15 mouse cellular contexts compared by ENCODE assay signal in the genomic region with DNA sequence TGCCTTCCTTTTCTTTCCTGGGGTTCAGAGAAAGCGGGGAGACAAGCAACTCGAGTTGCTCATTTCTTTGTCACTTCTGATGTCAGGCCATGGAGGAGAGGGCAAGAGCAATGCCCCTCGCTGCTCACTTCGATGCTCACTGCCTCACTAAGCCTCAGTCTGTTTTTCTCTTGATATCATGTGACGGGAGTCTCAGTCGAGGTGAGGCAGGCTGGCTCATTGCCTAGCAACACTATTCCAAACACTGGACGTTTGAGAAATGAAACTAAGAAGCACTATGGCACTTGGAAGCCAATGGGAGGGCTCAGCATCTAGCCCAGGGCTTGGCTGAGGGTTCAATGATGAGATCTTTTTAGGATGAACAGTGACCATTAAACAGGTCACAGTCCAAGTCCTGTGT.
DNase-seq lines count a peak whose midpoint lies in the region; ATAC-seq and TF ChIP-seq lines count a peak whose summit lies in the region.
"Had no signal": no experiment of that assay in that cellular context is flagged by ENCODE, and none has a peak within 500 bp of the region (broad histone marks: within the 10 kb centered on the region; RNA-seq: fewer than 3 reads in every experiment).

No protein-coding gene starts in this region.

- H3K4me1 ChIP-seq in intestine, embryonic 16.5 days (ENCODE audit: control insufficient read depth, insufficient read depth, low read length) = peaks cover 10% of the 10 kb centered on the region; the same call in 1 of the 2 replicates
- no peaks in the 10 kb centered on the region for H3K4me1 ChIP-seq in intestine, embryonic 15.5 days (replicated peaks)
- H3K4me1 ChIP-seq in neural tube, embryonic 14.5 days (ENCODE audit: control insufficient read depth, insufficient read depth, low read length) = no peaks in the 10 kb centered on the region
- no peaks in the 10 kb centered on the region for H3K4me1 ChIP-seq in neural tube, embryonic 15.5 days
- H3K4me1 ChIP-seq in limb, embryonic 14.5 days (ENCODE audit: control insufficient read depth, insufficient read depth, low read length) = no peaks in the 10 kb centered on the region
- H3K4me1 ChIP-seq in forebrain, embryonic 15.5 days = no peaks in the 10 kb centered on the region
- H3K4me1 ChIP-seq: hindbrain, embryonic 10.5 days had no signal

- H3K27me3 ChIP-seq in intestine, embryonic 16.5 days (replicated peaks; ENCODE audit: control insufficient read depth, insufficient read depth, low read length) = no peaks in the 10 kb centered on the region
- H3K27me3 ChIP-seq in intestine, embryonic 15.5 days (replicated peaks) = no peaks in the 10 kb centered on the region
- no peaks in the 10 kb centered on the region for H3K27me3 ChIP-seq in neural tube, embryonic 14.5 days (ENCODE audit: control insufficient read depth, insufficient read depth, low read length)
- no peaks in the 10 kb centered on the region for H3K27me3 ChIP-seq in neural tube, embryonic 15.5 days (replicated peaks)
- H3K27me3 ChIP-seq in limb, embryonic 14.5 days (ENCODE audit: control insufficient read depth, insufficient read depth, low read length) = no peaks in the 10 kb centered on the region
- H3K27me3 ChIP-seq in forebrain, embryonic 15.5 days = no peaks in the 10 kb centered on the region
- H3K27me3 ChIP-seq: heart, embryonic 12.5 days had no signal

- no peaks in the 10 kb centered on the region for H3K9me3 ChIP-seq in intestine, embryonic 16.5 days (ENCODE audit: control insufficient read depth, low read length)
- H3K9me3 ChIP-seq in intestine, embryonic 15.5 days = no peaks in the 10 kb centered on the region
- H3K9me3 ChIP-seq in neural tube, embryonic 14.5 days (ENCODE audit: control insufficient read depth, low read length) = no peaks in the 10 kb centered on the region
- no peaks in the 10 kb centered on the region for H3K9me3 ChIP-seq in neural tube, embryonic 15.5 days (replicated peaks)
- H3K9me3 ChIP-seq in limb, embryonic 14.5 days (ENCODE audit: control insufficient read depth, low read length) = no peaks in the 10 kb centered on the region
- no peaks in the 10 kb centered on the region for H3K9me3 ChIP-seq in forebrain, embryonic 15.5 days
- H3K9me3 ChIP-seq: heart, embryonic 12.5 days; hindbrain, embryonic 10.5 days had no signal

- WGBS in intestine, embryonic 16.5 days = 53% methylated on average over 7 of the region's 7 CpGs
- WGBS in intestine, embryonic 15.5 days = 48% methylated on average over 7 of the region's 7 CpGs
- WGBS in neural tube, embryonic 14.5 days = 74% methylated on average over 7 of the region's 7 CpGs
- 70% methylated on average over 7 of the region's 7 CpGs for WGBS in neural tube, embryonic 15.5 days
- WGBS in limb, embryonic 14.5 days = 74% methylated on average over 7 of the region's 7 CpGs
- 62% methylated on average over 7 of the region's 7 CpGs for WGBS in forebrain, embryonic 15.5 days

- no peak for TF ChIP-seq POLR2A in limb, embryonic 14.5 days (IDR thresholded peaks at IDR 0.05; ENCODE audit: borderline replicate concordance, extremely low read depth, insufficient read depth, insufficient read length)

- no peak overlapping the region for H3K27ac ChIP-seq in intestine, embryonic 16.5 days (ENCODE audit: low read length)
- no peak overlapping the region for H3K27ac ChIP-seq in intestine, embryonic 15.5 days
- H3K27ac ChIP-seq in neural tube, embryonic 14.5 days (ENCODE audit: low read depth, low read length) = no peak overlapping the region
- no peak overlapping the region for H3K27ac ChIP-seq in neural tube, embryonic 15.5 days (replicated peaks)
- no peak overlapping the region for H3K27ac ChIP-seq in limb, embryonic 14.5 days (replicated peaks; ENCODE audit: low read depth, low read length)
- H3K27ac ChIP-seq in forebrain, embryonic 15.5 days (replicated peaks) = no peak overlapping the region
- H3K27ac ChIP-seq: hindbrain, embryonic 10.5 days had no signal

- no peak overlapping the region for H3K9ac ChIP-seq in intestine, embryonic 16.5 days (ENCODE audit: low read depth, low read length)
- H3K9ac ChIP-seq in intestine, embryonic 15.5 days = no peak overlapping the region
- no peak overlapping the region for H3K9ac ChIP-seq in neural tube, embryonic 14.5 days (replicated peaks; ENCODE audit: low read depth, low read length)
- no peak overlapping the region for H3K9ac ChIP-seq in neural tube, embryonic 15.5 days (replicated peaks)
- no peak overlapping the region for H3K9ac ChIP-seq in limb, embryonic 14.5 days (ENCODE audit: low read depth, low read length, severe bottlenecking)
- H3K9ac ChIP-seq in forebrain, embryonic 15.5 days (replicated peaks) = no peak overlapping the region
- H3K9ac ChIP-seq: heart, embryonic 12.5 days had no signal

- ATAC-seq in intestine, embryonic 16.5 days = peak; percentile 14; the same call in 1 of the 2 replicates
- no peak for ATAC-seq in intestine, embryonic 15.5 days
- ATAC-seq in neural tube, embryonic 14.5 days (ENCODE audit: low read depth) = 0 out of 2 replicates have a peak, but pooled peaks have one; percentile 32
- no peak for ATAC-seq in neural tube, embryonic 15.5 days (ENCODE audit: low FRiP score)
- ATAC-seq in limb, embryonic 14.5 days (ENCODE audit: low FRiP score, low read depth) = no peak
- no peak for ATAC-seq in forebrain, embryonic 15.5 days (replicated peaks)

- 0 out of 2 replicates have a peak, but pooled peaks cover 4% of the 10 kb centered on the region for H3K36me3 ChIP-seq in intestine, embryonic 16.5 days (ENCODE audit: control insufficient read depth, insufficient read depth, low read length)
- H3K36me3 ChIP-seq in intestine, embryonic 15.5 days = 0 out of 2 replicates have a peak, but pooled peaks cover 3% of the 10 kb centered on the region
- peaks cover 6% of the 10 kb centered on the region; the same call in 1 of the 2 replicates for H3K36me3 ChIP-seq in neural tube, embryonic 14.5 days (ENCODE audit: control insufficient read depth, insufficient read depth, low read length)
- H3K36me3 ChIP-seq in neural tube, embryonic 15.5 days = peaks cover 14% of the 10 kb centered on the region
- peaks cover 14% of the 10 kb centered on the region; the same call in 1 of the 2 replicates for H3K36me3 ChIP-seq in limb, embryonic 14.5 days (ENCODE audit: control insufficient read depth, insufficient read depth, low read length)
- no peaks in the 10 kb centered on the region; the same call in 1 of the 2 replicates for H3K36me3 ChIP-seq in forebrain, embryonic 15.5 days
- H3K36me3 ChIP-seq: heart, embryonic 12.5 days had no signal

- peak; percentile 10 for DNase-seq in limb, embryonic 14.5 days (ENCODE audit: low spot score)
- DNase-seq in adrenal gland, postnatal 10 days = no peak
- DNase-seq: adrenal gland, adult 8-10 months; cerebellum, adult 9-10 months; kidney, postnatal 14 days; right cerebral cortex, postnatal 14 days had no signal

- H3K4me2 ChIP-seq in intestine, embryonic 16.5 days (ENCODE audit: low read depth, low read length) = no peak overlapping the region
- H3K4me2 ChIP-seq in intestine, embryonic 15.5 days (replicated peaks) = no peak overlapping the region
- H3K4me2 ChIP-seq in neural tube, embryonic 14.5 days (ENCODE audit: low read depth, low read length) = no peak overlapping the region
- H3K4me2 ChIP-seq in neural tube, embryonic 15.5 days = no peak overlapping the region
- no peak overlapping the region for H3K4me2 ChIP-seq in limb, embryonic 14.5 days (replicated peaks; ENCODE audit: low read depth, low read length, severe bottlenecking)
- H3K4me2 ChIP-seq in forebrain, embryonic 15.5 days (replicated peaks) = no peak overlapping the region
- H3K4me2 ChIP-seq: heart, embryonic 12.5 days; midbrain, embryonic 11.5 days had no signal

- no peak overlapping the region for H3K4me3 ChIP-seq in intestine, embryonic 16.5 days (ENCODE audit: low read length)
- no peak overlapping the region for H3K4me3 ChIP-seq in intestine, embryonic 15.5 days (replicated peaks)
- H3K4me3 ChIP-seq in neural tube, embryonic 14.5 days (ENCODE audit: low read depth, low read length) = no peak overlapping the region
- no peak overlapping the region for H3K4me3 ChIP-seq in neural tube, embryonic 15.5 days (replicated peaks)
- H3K4me3 ChIP-seq in limb, embryonic 14.5 days (replicated peaks; ENCODE audit: low read length) = no peak overlapping the region
- no peak overlapping the region for H3K4me3 ChIP-seq in forebrain, embryonic 15.5 days
- H3K4me3 ChIP-seq: heart, embryonic 12.5 days; hindbrain, embryonic 10.5 days; myocyte had no signal

Comparison
In these comparisons a context has a peak if more than half of its experiments do, and no peak if none do; other contexts are left out.
1. ATAC-seq: peak in intestine, embryonic 16.5 days (single experiment) and neural tube, embryonic 14.5 days (single experiment); none in intestine, embryonic 15.5 days (single experiment), neural tube, embryonic 15.5 days (single experiment), limb, embryonic 14.5 days (single experiment) and forebrain, embryonic 15.5 days (single experiment).